Mouse (Mus musculus): ENCODE data around the gene Itpr1.

- TF ChIP-seq CTCF (IDR thresholded peaks at IDR 0.05; ENCODE audit: insufficient read depth, low read length): no peak
- no peak for TF ChIP-seq POLR2A (IDR thresholded peaks at IDR 0.05; ENCODE audit: borderline replicate concordance, extremely low read depth, low read depth, low read length)
Measured at GRCm38 (mm10) chr6:108327561-108327960, 114.7 kb downstream of the Itpr1 start.

Data from lung, adult 2 months (tissue).